Mouse (Mus musculus): ENCODE measurements around the gene Nsdhl. TPM values are rescaled to one million over a fixed set of nuclear protein-coding genes. Genes with fewer than 3 reads are reported as not detected.
A peak's percentile ranks its signal among the peaks of the same experiment; 100 is the strongest.

The Nsdhl gene
- total RNA-seq (2021) = 10 to 100 TPM; 33.8 to 60.0 TPM
- long read RNA-seq, experiment 1, transcript Nsdhl-201 (8 exons, 2,168 nt) = major isoform, 27 of 27 reads
- long read RNA-seq, experiment 1, partial matches to known transcripts = 0 of 27 reads
- long read RNA-seq, experiment 1, other reads (novel, unspliced or antisense) = 0 of 27 reads
- long read RNA-seq, experiment 2, transcript Nsdhl-201 (8 exons, 2,168 nt) = major isoform, 28 of 34 reads
- long read RNA-seq, experiment 2, partial matches to known transcripts = 5 of 34 reads
- long read RNA-seq, experiment 2, other reads (novel, unspliced or antisense) = 1 of 34 reads

- DNase-seq (ENCODE audit: low spot score in 2 of 2) = peak; percentile 58 to 66
Observed at GRCm38 (mm10) chrX:72917884-72918681, at the start of gene Nsdhl, which contains the start of gene Cetn2. Nsdhl (plus strand) TSS chrX:72918557. Cetn2 (minus strand) TSS chrX:72918411.

DNA sequence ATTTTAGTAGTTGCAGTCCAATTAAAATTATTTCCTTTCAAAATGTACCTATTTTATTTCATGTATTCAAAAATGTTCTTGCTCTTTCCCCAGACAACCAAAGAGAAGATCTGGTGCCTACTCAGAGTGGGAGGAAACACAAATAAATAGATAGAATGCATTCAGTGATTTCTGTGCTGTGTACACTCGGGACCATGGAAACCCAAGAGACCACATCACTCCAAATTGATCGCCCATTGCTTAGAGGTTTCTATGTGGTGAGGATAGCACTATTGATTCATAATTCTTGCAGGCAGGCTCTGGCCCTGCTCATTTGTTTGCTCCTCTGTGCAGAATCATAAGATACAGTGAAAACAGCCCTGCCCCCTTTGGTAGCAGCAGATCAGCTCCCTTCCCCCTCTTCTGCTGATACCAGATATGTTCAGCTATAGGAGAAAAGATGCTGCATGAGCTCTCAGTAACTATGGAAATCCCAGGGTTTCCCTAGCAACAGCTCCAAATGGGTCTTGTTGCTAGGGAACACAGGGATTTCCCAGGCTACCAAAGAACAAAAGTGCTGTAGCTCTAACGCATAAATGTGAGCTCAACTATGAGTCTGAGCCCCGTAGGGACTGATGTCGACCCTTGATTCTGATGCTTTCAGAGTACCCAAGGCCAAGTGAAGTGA is 22.8 kb upstream of the Nsdhl start:
- DNase-seq (ENCODE audit: low spot score in 2 of 2) = no peak

DNA sequence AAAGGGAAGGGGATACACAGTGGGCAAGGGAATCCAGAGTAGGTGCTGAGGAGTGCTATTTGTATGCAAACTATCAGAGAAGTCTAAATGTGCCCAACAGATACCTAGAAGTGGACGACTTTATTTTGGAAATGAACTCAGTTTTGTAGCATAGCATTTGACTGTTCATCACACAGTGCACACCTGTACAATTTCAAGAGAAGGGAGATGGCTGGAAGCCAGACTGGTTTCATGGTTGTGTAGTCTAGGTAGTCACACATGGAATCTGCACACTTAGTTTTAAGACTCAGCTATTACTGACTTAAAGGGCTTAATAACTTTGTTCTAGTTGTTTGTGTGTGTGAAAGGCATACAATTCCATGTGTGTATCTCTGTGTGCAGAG is 22.3 kb upstream of the Nsdhl start:
- no peak for DNase-seq (ENCODE audit: low spot score in 2 of 2)

DNA sequence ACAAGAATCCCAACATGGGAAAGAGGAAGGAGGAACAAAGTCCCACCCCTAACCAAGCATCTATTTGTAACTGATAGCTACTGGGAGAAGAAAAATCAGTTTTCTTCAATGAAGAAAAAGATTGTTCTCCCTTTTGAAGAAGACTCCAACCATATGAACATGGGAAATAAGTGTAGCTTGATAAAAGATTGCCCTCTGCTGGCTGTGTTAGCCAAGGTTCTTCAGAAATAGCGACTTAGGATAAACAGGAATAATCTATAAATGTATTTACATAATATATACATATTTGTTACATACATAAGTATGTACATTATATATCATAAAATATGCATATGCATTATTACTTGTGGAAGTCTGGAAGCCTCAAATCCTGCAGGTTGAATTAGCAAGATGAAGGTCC is 15.8 kb upstream of the Nsdhl start:
- no peak for DNase-seq (ENCODE audit: low spot score in 2 of 2)

DNA sequence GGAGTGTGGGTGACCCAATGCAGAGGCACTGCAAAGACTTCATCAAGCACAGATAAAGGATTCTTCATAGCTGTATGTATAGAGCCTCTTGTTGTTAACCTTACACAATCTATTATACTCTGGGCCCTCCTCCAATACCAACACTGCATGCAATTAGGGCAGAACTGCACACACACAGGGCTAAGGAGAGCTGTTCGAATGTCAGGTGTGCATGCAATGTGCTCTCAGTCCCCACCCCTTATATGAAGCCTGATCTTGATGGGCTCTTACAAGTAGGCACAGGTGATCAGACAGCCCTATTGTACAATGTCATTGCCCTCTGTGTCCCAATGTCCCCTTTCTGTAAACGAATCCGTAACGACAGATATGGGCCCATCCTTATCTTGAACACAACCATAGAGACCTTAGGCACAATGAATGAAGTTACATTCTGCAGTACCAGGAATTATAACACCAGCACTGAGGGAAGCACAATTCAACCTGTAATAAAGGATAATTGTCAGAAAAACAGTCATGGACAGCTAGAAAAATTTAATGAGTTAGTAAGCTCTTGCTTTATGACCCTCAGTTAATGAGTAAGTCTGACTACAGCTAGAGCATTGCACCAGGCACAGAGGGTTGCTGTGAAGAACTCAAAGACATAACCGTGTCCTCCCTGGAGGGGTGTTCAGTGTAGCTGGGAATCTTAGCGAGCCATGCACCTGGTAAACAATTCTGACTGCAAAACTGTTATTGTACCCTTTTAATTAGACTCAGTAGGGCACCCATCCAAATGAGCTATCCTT is 10.5 kb upstream of the Nsdhl start:
- DNase-seq (ENCODE audit: low spot score in 2 of 2) = no peak

- DNase-seq (ENCODE audit: low spot score in 2 of 2) = no peak
Observed at GRCm38 (mm10) chrX:72908404-72908741, 10.0 kb upstream of the Nsdhl start.

DNA sequence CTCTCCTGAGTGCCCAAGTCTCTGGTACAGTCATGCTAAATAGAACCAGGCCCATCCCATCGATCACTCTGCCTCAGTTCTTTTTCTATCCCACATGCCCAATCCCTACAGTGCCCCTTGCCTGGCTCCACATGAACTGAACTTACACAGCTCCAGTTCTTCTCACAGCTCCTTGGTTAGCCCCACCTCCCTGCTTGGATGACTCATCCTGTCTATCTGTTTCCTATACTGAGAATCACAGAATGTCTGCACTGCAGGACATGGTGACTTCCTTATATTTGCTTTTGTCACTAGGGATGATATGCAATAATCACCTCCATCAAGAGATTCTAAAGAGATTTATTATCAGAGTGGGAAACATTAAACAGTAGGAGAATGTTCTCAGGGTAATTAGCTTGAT is 6.7 kb upstream of the Nsdhl start:
- DNase-seq (ENCODE audit: low spot score in 2 of 2) = no peak

DNA sequence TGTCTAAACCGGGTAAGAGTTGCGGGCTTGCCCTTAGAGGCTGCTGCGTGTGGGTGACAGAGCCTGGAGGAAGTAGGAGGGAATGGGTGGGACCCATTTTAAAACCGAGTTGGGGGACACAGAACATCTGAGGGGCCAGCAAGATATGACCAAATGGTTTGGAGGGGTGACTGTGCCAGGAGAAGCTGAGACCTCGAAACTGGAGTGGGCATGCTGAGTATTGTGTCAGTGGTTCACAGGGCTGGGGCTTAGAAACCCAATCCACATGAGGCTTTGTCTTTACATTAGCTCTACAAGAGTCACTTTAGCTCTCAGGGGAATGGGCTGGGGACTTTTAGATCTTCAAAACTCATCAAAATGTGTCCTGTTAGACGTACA is 314 bp downstream of the Nsdhl start:
- no peak for DNase-seq (ENCODE audit: low spot score in 2 of 2)

GRCm38 (mm10) chrX:72921391-72921790 is 3.0 kb downstream of the Nsdhl start:
- DNase-seq (ENCODE audit: low spot score in 2 of 2) = no peak

DNA sequence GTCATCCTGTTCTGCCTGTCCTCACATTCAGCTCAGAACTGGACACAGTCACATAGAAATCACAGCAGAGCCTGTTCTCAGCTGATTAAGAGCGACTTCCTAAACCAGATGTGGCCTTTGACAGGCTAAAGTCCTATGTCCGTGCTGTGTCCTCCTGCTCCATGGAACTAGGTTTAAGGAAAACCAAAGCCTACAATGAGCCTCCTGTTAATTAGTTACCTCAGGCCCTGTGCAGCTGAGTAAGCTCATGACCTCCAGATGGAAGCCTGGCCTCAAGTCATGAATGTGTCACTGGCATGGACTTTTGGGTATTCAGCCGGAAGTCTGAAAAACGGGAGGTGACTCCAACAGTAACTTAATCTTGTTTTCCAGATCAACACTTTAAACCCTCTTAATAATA is 35.1 kb downstream of the Nsdhl start:
- DNase-seq (ENCODE audit: low spot score in 2 of 2) = no peak

DNA sequence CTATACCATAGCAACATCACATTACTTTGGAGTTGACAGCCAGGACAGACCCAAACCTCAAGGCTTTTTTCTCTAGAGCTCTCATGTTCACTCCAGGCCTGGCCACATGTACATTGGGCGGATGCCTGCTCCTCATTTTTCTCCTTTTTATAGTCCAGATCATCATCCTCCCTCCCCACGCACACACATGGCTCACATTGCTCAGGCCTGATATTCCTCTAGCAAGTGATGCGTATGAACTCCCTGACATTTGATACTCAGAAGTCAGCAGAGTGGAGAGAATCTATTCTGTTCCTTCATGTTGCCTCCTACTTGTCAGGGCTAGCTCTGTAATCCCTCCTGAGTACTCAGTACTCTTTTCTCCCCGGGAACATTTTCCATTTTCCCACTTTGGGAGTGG is 38.1 kb downstream of the Nsdhl start:
- no peak for DNase-seq (ENCODE audit: low spot score in 2 of 2)

DNA sequence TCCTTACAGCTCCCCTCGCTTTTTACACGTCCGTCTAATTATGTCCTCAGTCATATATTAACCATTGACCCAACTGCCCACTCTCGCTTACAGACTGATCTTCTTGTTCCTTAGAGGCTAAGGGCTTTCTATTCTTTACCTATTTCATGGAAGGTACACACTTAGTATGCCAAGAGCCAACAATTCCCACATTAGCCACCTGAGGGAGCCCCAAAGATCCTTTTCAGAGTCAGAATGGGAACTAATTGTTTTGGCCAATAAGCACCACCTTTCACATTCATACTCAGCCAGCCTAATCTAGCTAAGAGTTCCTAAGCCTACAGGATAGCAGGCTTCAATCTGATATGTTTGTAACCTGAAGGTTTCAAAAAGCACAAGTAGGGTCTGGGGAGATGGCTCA is 42.1 kb downstream of the Nsdhl start:
- DNase-seq (ENCODE audit: low spot score in 2 of 2) = no peak

DNA sequence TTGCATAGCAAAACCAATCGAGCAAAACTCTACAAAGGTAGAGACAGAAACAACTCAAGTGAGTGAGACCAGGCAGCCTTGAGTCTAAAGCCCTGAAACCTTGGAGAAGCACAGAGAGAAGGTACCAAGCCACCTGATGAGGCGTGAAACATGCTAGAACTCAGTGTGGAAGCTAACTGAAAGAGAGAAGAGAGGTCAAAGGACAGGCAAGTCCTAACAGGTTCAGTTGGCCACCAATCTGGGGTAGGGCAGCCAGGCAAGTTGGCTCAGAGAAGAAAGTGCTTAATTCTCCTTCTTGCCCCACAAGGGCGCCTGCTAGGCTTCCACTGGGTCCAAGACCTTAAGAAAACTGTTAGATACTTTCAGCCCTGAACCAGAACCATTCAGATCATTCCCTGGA is 43.2 kb downstream of the Nsdhl start:
- no peak for DNase-seq (ENCODE audit: low spot score in 2 of 2)

- DNase-seq (ENCODE audit: low spot score in 2 of 2) = no peak
Observed at GRCm38 (mm10) chrX:72962743-72963142, 44.4 kb downstream of the Nsdhl start.

- no peak for DNase-seq (ENCODE audit: low spot score in 2 of 2)
Observed at GRCm38 (mm10) chrX:72982831-72983230, 64.5 kb downstream of the Nsdhl start.

- DNase-seq (ENCODE audit: low spot score in 2 of 2) = no peak
Observed at GRCm38 (mm10) chrX:72985607-72986006, 67.2 kb downstream of the Nsdhl start.

DNA sequence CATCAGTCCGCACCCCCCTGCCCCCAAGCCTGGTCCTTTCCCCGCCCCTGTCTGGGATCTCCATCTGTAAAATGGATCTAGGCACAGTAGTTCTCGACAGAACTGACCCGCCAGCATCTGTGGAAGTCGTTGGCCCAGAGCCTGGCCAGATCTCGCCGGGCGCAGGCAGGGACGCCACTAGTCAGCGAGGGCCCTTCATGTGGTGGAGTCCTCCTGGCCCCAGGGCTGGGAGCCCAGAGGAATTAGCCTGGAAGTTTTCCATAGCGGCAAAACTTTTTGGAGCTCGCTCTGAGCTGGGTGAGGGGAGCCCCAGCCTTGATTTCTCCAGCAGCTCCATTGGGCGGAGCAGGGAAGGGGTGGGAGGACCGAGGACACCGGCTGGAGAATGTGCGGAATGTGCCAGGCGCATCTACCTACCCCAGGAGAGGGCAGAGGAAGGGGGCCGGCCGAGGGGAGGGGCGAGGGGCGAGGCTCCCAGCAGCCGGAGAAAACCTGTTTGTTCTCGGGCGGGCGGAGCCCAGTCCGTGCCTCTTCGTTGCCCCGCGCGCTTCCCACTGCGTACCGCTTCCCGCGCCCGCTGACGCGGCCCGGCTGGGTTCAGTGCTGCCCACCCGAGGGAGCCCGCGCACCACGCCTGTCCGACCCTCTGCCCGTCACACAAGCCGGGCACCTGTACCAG is 68.6 kb downstream of the Nsdhl start, which contains the start of gene Zfp185:
Gene Zfp185 (plus strand): TSS at position 499 of the 679 bp plus-strand sequence.
- peak; percentile 8 to 24 for DNase-seq (ENCODE audit: low spot score in 2 of 2)

GRCm38 (mm10) chrX:72987520-72987905 is 69.2 kb downstream of the Nsdhl start:
- no peak for DNase-seq (ENCODE audit: low spot score in 2 of 2)

GRCm38 (mm10) chrX:72988431-72988830 is 70.1 kb downstream of the Nsdhl start:
- DNase-seq (ENCODE audit: low spot score in 2 of 2) = no peak

DNA sequence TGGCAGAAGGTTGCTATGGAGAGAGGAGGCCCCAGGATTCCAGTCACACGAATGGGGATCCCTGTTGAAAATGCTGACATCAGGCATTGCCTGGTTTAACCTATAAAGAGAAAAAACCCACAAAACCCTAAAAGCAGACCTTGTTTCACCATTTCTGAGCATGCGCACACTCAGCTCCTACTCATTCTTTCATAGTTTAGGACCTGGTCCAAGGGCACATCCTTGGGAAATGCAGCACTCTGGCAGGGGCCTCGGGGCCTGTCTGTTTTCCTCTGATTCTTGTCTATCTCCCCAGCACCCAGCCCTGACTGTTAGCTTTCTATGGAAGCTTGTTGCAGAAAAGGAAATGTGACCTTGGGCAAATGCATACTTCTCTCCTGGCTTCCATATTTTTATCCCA is 72.2 kb downstream of the Nsdhl start:
- no peak for DNase-seq (ENCODE audit: low spot score in 2 of 2)
